Mouse (Mus musculus): ENCODE measurements around the gene Rps6kl1.
A peak's percentile ranks its signal among the peaks of the same experiment; 100 is the strongest.
"Not testable (repeated sequence)": the region's sequence is repeated elsewhere in the genome, so short reads cannot be mapped to it uniquely, and the experiment has no call there.

Rps6kl1 gene

GRCm38 (mm10) chr12:85144276-85144675, 6.8 kb downstream of the Rps6kl1 start:
- peak; percentile 39 for TF ChIP-seq CTCF (conservative IDR thresholded peaks at IDR 0.05; ENCODE audit: low read length)
- not testable (repeated sequence) for H3K9me3 ChIP-seq (ENCODE audit: low read length); H3K4me3 ChIP-seq (replicated peaks; ENCODE audit: low read length); H3K36me3 ChIP-seq (ENCODE audit: insufficient read depth, low read length)
- H3K27me3 ChIP-seq (ENCODE audit: insufficient read depth, low read length) = peaks cover 37% of the 10 kb centered on the region
- H3K4me1 ChIP-seq (replicated peaks; ENCODE audit: low read depth, low read length) = peaks cover 60% of the 10 kb centered on the region

GRCm38 (mm10) chr12:85142803-85143202, 8.3 kb downstream of the Rps6kl1 start:
- TF ChIP-seq CTCF (conservative IDR thresholded peaks at IDR 0.05; ENCODE audit: low read length) = peak; percentile 97
- no peak for TF ChIP-seq NANOG (IDR thresholded peaks at IDR 0.05; ENCODE audit: borderline replicate concordance, low read length)
- H3K9me3 ChIP-seq (ENCODE audit: low read length) = no peaks in the 10 kb centered on the region
- H3K36me3 ChIP-seq (ENCODE audit: insufficient read depth, low read length) = peaks cover 11% of the 10 kb centered on the region
- peaks cover 34% of the 10 kb centered on the region for H3K27me3 ChIP-seq (ENCODE audit: insufficient read depth, low read length)
- peaks cover 72% of the 10 kb centered on the region for H3K4me1 ChIP-seq (replicated peaks; ENCODE audit: low read depth, low read length)
- H3K4me3 ChIP-seq (replicated peaks; ENCODE audit: low read length) = 0 out of 2 replicates have a peak overlapping the region, but pooled peaks have one; percentile 18

DNA sequence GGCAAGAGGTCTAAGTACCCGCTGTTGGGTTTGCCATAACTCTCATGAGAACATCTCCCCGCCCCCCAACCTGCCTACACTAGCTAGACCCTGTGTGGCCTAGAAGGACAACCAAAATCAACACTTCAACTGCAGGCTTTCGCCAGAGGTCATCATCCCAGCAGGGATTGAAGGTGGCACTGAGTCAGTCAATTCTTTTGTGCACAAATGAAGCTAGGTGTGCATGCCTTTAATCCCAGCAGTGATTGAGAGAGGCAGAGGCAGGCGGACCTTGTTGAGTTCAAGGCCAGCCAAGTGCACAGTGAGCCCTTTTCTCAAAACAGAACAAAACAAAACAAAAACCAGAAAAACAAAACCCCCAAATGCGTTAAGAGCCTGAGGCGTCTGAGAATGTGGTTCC, 10.0 kb downstream of the Rps6kl1 start:
- H3K4me1 ChIP-seq (replicated peaks; ENCODE audit: low read depth, low read length) = peaks cover 74% of the 10 kb centered on the region
- peaks cover 22% of the 10 kb centered on the region for H3K36me3 ChIP-seq (ENCODE audit: insufficient read depth, low read length)
- H3K4me3 ChIP-seq (replicated peaks; ENCODE audit: low read length) = peak overlapping the region; percentile 69
- TF ChIP-seq CTCF (conservative IDR thresholded peaks at IDR 0.05; ENCODE audit: low read length) = no peak
- TF ChIP-seq NANOG (IDR thresholded peaks at IDR 0.05; ENCODE audit: borderline replicate concordance, low read length) = peak; percentile 72; the same call in 1 of the 2 replicates
- peaks cover 21% of the 10 kb centered on the region for H3K27me3 ChIP-seq (ENCODE audit: insufficient read depth, low read length)
- no peaks in the 10 kb centered on the region for H3K9me3 ChIP-seq (ENCODE audit: low read length)

DNA sequence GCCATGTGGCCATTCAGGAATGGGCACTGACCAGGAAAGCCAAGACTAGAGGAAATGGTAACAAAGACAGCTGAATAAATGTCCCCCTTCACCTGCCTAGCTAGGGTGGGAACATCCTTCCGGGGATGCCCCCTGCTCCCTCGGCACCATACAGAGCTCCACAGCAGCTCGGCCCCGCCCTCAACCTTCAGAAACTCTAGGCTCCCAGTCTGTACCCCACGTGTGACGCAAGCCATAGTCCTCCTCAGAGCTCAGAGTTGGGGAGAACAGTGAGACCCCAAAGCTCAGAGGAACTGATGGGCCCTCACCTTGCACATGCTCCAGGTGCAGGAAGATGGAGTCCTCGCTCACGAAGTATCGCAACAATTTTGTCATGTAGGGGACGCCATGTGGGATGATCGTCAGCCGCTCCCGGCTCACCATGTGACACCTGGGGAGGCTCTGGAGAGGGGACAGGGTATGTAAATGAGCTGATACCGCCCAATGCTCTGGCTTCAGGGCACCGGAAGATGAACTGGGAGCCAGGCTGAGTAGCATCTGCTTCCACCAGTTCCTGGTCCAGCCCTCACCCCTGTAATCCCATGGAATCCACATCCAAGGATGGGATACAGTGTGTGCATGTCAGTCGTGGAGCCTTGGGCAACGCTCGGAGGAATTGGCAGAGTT, 10.9 kb downstream of the Rps6kl1 start:
- Histone ChIP-seq H3K4me3 (replicated peaks; ENCODE audit: low read length) (peak overlapping the region; percentile 69), H3K4me1 (replicated peaks; ENCODE audit: low read depth, low read length) (peaks cover 71% of the 10 kb centered on the region), H3K27me3 (ENCODE audit: insufficient read depth, low read length) (peaks cover 21% of the 10 kb centered on the region), H3K36me3 (ENCODE audit: insufficient read depth, low read length) (peaks cover 31% of the 10 kb centered on the region), H3K9me3 (ENCODE audit: low read length) (no peaks in the 10 kb centered on the region)
- TF ChIP-seq CTCF (conservative IDR thresholded peaks at IDR 0.05; ENCODE audit: low read length) = no peak
- no peak for TF ChIP-seq NANOG (IDR thresholded peaks at IDR 0.05; ENCODE audit: borderline replicate concordance, low read length)
- TF ChIP-seq POU5F1 (IDR thresholded peaks at IDR 0.05; ENCODE audit: borderline replicate concordance, low read length) = no peak

GRCm38 (mm10) chr12:85136627-85137026, 14.4 kb downstream of the Rps6kl1 start:
- TF ChIP-seq NANOG (IDR thresholded peaks at IDR 0.05; ENCODE audit: borderline replicate concordance, low read length) (no peak), POU5F1 (IDR thresholded peaks at IDR 0.05; ENCODE audit: borderline replicate concordance, low read length) (no peak), CTCF (conservative IDR thresholded peaks at IDR 0.05; ENCODE audit: low read length) (no peak)
- no peaks in the 10 kb centered on the region for H3K9me3 ChIP-seq (ENCODE audit: low read length)
- H3K27me3 ChIP-seq (ENCODE audit: insufficient read depth, low read length) = peaks cover 21% of the 10 kb centered on the region
- peaks cover 52% of the 10 kb centered on the region for H3K4me1 ChIP-seq (replicated peaks; ENCODE audit: low read depth, low read length)
- no peak overlapping the region for H3K4me3 ChIP-seq (replicated peaks; ENCODE audit: low read length)
- peaks cover 64% of the 10 kb centered on the region for H3K36me3 ChIP-seq (ENCODE audit: insufficient read depth, low read length)

DNA sequence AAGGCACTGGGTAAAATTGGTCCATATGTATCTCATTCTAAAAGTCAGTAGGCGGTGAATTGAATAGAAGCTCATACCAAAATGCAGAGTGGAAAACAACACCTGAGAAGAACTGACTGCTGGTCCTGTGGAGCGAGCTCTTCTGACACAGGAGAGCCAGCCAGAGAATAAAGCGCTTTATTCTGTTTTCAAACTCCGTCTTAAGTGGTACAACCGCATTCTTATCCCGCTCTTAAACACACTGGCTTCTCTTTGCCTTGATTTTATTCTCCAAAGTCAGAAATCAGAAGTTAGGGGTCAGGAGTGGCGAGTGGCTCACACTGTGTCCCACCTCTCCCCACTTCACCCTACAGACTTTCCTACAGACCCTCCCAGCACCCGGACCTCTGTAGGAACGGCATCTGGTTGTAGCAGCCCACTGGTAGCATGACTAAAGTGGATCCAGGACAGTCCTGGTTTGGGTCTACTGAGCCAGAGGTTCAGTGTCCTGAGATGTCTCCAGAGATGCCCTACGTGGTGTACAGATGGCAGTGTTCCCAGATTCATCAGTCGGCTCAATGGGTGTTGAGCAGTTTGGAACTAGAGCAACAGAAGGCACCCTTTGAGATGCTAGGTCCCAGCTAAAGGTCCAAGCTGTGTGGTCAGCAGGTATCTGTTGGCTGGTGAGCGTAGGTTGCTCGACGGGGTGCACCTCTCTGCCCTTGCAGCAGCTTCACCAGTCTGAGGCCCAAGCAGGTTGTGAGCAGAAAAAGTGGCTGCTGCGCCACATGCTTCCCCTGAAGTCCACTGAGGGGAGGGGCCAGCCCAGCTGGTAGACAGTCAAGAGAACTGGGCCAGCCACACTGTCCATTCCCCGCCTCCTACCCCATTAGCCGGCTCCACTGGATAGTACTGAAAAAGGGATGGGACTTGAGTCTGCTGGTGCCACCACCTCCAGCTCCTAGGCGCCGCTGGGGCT, 15.3 kb downstream of the Rps6kl1 start:
- Histone ChIP-seq H3K9me3 (ENCODE audit: low read length) (peaks cover 7% of the 10 kb centered on the region; the same call in 1 of the 2 replicates), H3K4me3 (replicated peaks; ENCODE audit: low read length) (no peak overlapping the region), H3K27me3 (ENCODE audit: insufficient read depth, low read length) (peaks cover 18% of the 10 kb centered on the region), H3K36me3 (ENCODE audit: insufficient read depth, low read length) (peaks cover 72% of the 10 kb centered on the region), H3K4me1 (replicated peaks; ENCODE audit: low read depth, low read length) (peaks cover 44% of the 10 kb centered on the region)
- no peak for TF ChIP-seq NANOG (IDR thresholded peaks at IDR 0.05; ENCODE audit: borderline replicate concordance, low read length)
- TF ChIP-seq POU5F1 (IDR thresholded peaks at IDR 0.05; ENCODE audit: borderline replicate concordance, low read length) = no peak
- no peak for TF ChIP-seq CTCF (conservative IDR thresholded peaks at IDR 0.05; ENCODE audit: low read length)

- Histone ChIP-seq H3K4me1 (replicated peaks; ENCODE audit: low read depth, low read length) (peaks cover 28% of the 10 kb centered on the region), H3K9me3 (ENCODE audit: low read length) (peaks cover 12% of the 10 kb centered on the region; the same call in 1 of the 2 replicates), H3K36me3 (ENCODE audit: insufficient read depth, low read length) (peaks cover 88% of the 10 kb centered on the region), H3K27me3 (ENCODE audit: insufficient read depth, low read length) (peaks cover 7% of the 10 kb centered on the region), H3K4me3 (replicated peaks; ENCODE audit: low read length) (no peak overlapping the region)
- TF ChIP-seq NANOG (IDR thresholded peaks at IDR 0.05; ENCODE audit: borderline replicate concordance, low read length) (no peak), CTCF (conservative IDR thresholded peaks at IDR 0.05; ENCODE audit: low read length) (no peak), POU5F1 (IDR thresholded peaks at IDR 0.05; ENCODE audit: borderline replicate concordance, low read length) (no peak)
Measured at GRCm38 (mm10) chr12:85134043-85134794, 16.8 kb downstream of the Rps6kl1 start.

- Histone ChIP-seq H3K4me3 (replicated peaks; ENCODE audit: low read length) (no peak overlapping the region), H3K4me1 (replicated peaks; ENCODE audit: low read depth, low read length) (peaks cover 14% of the 10 kb centered on the region), H3K36me3 (ENCODE audit: insufficient read depth, low read length) (peaks cover 95% of the 10 kb centered on the region), H3K9me3 (ENCODE audit: low read length) (peaks cover 12% of the 10 kb centered on the region; the same call in 1 of the 2 replicates), H3K27me3 (ENCODE audit: insufficient read depth, low read length) (no peaks in the 10 kb centered on the region)
- TF ChIP-seq NANOG (IDR thresholded peaks at IDR 0.05; ENCODE audit: borderline replicate concordance, low read length) (no peak), POU5F1 (IDR thresholded peaks at IDR 0.05; ENCODE audit: borderline replicate concordance, low read length) (no peak), CTCF (conservative IDR thresholded peaks at IDR 0.05; ENCODE audit: low read length) (no peak)
Measured at GRCm38 (mm10) chr12:85131361-85131760, 19.7 kb downstream of the Rps6kl1 start.
